Mouse (Mus musculus): Measurements from ENCODE around the gene Stk17b. TPM values are rescaled to one million over a fixed set of nuclear protein-coding genes. Genes with fewer than 3 reads are reported as not detected.
"Not testable (repeated sequence)": the region's sequence is repeated elsewhere in the genome, so short reads cannot be mapped to it uniquely, and the experiment has no call there.

The Stk17b gene
- polyA plus RNA-seq, 1 experiment from 2014 or later: 17.1 TPM

DNA sequence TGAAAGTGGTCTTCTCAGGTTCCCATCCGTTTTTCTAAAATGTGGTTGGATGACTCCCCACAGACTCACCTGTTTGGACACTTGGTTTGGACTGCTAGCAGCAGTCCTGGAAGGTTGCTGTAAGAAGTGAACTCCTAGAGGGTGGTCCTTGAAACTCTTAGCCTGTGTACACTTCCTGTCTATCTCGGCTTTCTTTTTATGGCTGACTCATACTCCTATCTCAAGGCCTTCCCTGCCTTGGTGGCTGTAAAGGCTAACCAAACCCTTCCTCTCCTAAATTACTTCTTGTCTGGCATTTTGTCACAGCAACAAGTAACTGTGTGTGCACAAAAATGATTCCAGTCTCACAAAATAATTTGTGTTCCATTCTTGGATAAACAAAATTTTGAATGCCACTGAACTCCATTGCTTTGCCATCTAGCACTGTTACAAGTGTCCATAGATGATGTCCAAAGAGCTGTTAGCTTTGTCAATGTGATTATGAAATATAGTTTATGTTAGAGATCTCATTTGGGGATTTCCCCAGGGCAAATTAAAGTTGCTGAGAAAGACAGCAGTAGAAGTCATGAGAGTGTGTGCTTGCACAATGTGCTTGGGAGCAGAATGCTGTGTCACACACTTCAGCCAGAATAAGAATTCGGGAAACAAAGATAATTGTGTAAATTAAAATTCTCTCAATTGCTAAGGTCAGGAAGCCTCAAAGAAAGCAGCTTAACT lies 43.1 kb downstream of the Stk17b start:
- WGBS: 72% methylated on average over 3 of the region's 3 CpGs
- H3K4me1 ChIP-seq (replicated peaks; ENCODE audit: control insufficient read depth, insufficient read depth, low read length): no peaks in the 10 kb centered on the region
- no peak overlapping the region for H3K27ac ChIP-seq (ENCODE audit: low read depth, low read length)
- H3K9me3 ChIP-seq (ENCODE audit: control insufficient read depth): no peaks in the 10 kb centered on the region
- H3K4me3 ChIP-seq (ENCODE audit: low read depth, low read length): no peak overlapping the region
- H3K27me3 ChIP-seq (replicated peaks; ENCODE audit: control insufficient read depth, insufficient read depth, low read length): no peaks in the 10 kb centered on the region
- ATAC-seq: no peak
- TF ChIP-seq CTCF (IDR thresholded peaks at IDR 0.05; ENCODE audit: low read depth): no peak
- H3K9ac ChIP-seq (ENCODE audit: low read depth, low read length): no peak overlapping the region
- H3K4me2 ChIP-seq (replicated peaks; ENCODE audit: low read depth): no peak overlapping the region
- no peaks in the 10 kb centered on the region for H3K36me3 ChIP-seq (ENCODE audit: control insufficient read depth, insufficient read depth)

- Histone ChIP-seq H3K36me3 (ENCODE audit: control insufficient read depth, insufficient read depth) (no peaks in the 10 kb centered on the region), H3K4me2 (replicated peaks; ENCODE audit: low read depth) (no peak overlapping the region), H3K27ac (ENCODE audit: low read depth, low read length) (no peak overlapping the region), H3K27me3 (replicated peaks; ENCODE audit: control insufficient read depth, insufficient read depth, low read length) (no peaks in the 10 kb centered on the region), H3K9me3 (ENCODE audit: control insufficient read depth) (no peaks in the 10 kb centered on the region), H3K4me1 (replicated peaks; ENCODE audit: control insufficient read depth, insufficient read depth, low read length) (no peaks in the 10 kb centered on the region), H3K9ac (ENCODE audit: low read depth, low read length) (no peak overlapping the region), H3K4me3 (ENCODE audit: low read depth, low read length) (no peak overlapping the region)
- no peak for ATAC-seq
- WGBS: 86% methylated on average over 4 of the region's 4 CpGs
- no peak for TF ChIP-seq CTCF (IDR thresholded peaks at IDR 0.05; ENCODE audit: low read depth)
These were observed 44.2 kb downstream of the Stk17b start for GRCm38 (mm10) chr1:53740777-53741336.

GRCm38 (mm10) chr1:53740077-53740776 lies 44.8 kb downstream of the Stk17b start:
- WGBS: 69% methylated on average over 3 of the region's 4 CpGs
- not testable (repeated sequence) for H3K9me3 ChIP-seq (ENCODE audit: control insufficient read depth); H3K4me1 ChIP-seq (replicated peaks; ENCODE audit: control insufficient read depth, insufficient read depth, low read length); H3K36me3 ChIP-seq (ENCODE audit: control insufficient read depth, insufficient read depth); H3K4me2 ChIP-seq (replicated peaks; ENCODE audit: low read depth); H3K4me3 ChIP-seq (ENCODE audit: low read depth, low read length); ATAC-seq; H3K27me3 ChIP-seq (replicated peaks; ENCODE audit: control insufficient read depth, insufficient read depth, low read length); H3K27ac ChIP-seq (ENCODE audit: low read depth, low read length); H3K9ac ChIP-seq (ENCODE audit: low read depth, low read length)

- Histone ChIP-seq H3K9me3 (ENCODE audit: control insufficient read depth) (no peaks in the 10 kb centered on the region), H3K27me3 (replicated peaks; ENCODE audit: control insufficient read depth, insufficient read depth, low read length) (no peaks in the 10 kb centered on the region), H3K27ac (ENCODE audit: low read depth, low read length) (no peak overlapping the region), H3K4me1 (replicated peaks; ENCODE audit: control insufficient read depth, insufficient read depth, low read length) (no peaks in the 10 kb centered on the region), H3K4me3 (ENCODE audit: low read depth, low read length) (no peak overlapping the region), H3K36me3 (ENCODE audit: control insufficient read depth, insufficient read depth) (no peaks in the 10 kb centered on the region), H3K4me2 (replicated peaks; ENCODE audit: low read depth) (no peak overlapping the region), H3K9ac (ENCODE audit: low read depth, low read length) (no peak overlapping the region)
- ATAC-seq: peak; percentile 76
- 38% methylated on average over 3 of the region's 3 CpGs for WGBS
- no peak for TF ChIP-seq CTCF (IDR thresholded peaks at IDR 0.05; ENCODE audit: low read depth)
These were observed 48.4 kb downstream of the Stk17b start for GRCm38 (mm10) chr1:53736583-53736982.

DNA sequence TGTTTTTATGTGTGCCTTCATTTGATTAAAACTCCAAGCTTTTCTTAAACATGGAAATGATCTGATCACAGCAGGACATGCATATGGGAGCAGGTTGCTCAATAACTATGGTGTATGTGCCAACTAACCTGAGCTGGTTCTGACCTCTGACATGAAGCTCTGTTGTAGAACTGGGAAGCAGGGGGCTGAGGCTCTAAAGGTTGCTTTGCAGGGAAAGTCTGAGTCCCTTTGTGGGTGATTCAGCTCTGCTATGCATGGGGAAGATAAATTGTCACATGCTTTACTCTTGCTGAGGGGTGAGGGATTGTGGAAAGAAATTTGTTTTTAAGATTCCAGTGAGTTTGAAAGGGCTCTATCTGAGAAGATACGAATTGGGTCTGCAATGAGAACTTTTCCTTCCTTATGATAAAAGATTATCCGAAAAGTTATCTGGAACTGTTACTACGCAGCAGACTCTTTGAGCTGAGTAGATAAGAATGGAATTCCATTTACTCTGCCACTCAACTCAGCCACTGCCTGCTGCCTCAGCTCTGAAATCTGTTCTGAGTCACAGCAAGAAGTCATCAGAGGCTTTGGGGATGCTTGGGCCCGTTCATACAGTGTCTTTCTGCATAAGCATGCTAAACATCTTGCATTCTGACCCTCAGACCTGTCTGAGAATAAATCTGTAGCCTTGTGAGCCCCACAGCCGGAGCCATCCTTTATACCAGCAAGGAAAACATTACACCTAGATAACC lies 56.4 kb downstream of the Stk17b start:
- no peak for TF ChIP-seq CTCF (IDR thresholded peaks at IDR 0.05; ENCODE audit: low read depth)
- H3K27ac ChIP-seq (ENCODE audit: low read depth, low read length): no peak overlapping the region
- peak; percentile 53 for ATAC-seq
- no peaks in the 10 kb centered on the region for H3K4me1 ChIP-seq (replicated peaks; ENCODE audit: control insufficient read depth, insufficient read depth, low read length)
- no peak overlapping the region for H3K4me2 ChIP-seq (replicated peaks; ENCODE audit: low read depth)
- H3K36me3 ChIP-seq (ENCODE audit: control insufficient read depth, insufficient read depth): no peaks in the 10 kb centered on the region
- no peak overlapping the region for H3K4me3 ChIP-seq (ENCODE audit: low read depth, low read length)
- no peak overlapping the region for H3K9ac ChIP-seq (ENCODE audit: low read depth, low read length)
- H3K9me3 ChIP-seq (ENCODE audit: control insufficient read depth): no peaks in the 10 kb centered on the region
- no peaks in the 10 kb centered on the region for H3K27me3 ChIP-seq (replicated peaks; ENCODE audit: control insufficient read depth, insufficient read depth, low read length)
- 42% methylated on average over 5 of the region's 5 CpGs for WGBS

DNA sequence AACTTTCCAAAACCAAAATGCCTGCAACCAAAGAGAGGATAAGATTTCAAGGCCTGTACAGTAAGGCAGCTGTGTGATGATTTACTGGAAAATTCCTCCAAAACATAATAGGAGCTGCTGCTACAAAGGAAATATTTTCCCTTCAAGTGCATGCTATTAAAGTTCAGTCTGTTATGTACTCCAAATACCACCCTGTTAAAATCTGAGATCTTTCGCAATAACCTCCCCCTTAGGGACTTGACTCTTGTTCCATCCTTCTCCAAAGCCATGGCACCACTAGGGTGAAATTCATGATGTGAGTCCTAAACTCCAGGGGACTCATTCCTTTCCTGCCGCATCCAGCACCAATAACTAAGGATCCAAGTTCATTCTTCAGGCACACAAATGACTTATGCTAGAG lies 58.1 kb downstream of the Stk17b start:
- no peak overlapping the region for H3K27ac ChIP-seq (ENCODE audit: low read depth, low read length)
- no peaks in the 10 kb centered on the region for H3K9me3 ChIP-seq (ENCODE audit: control insufficient read depth)
- H3K9ac ChIP-seq (ENCODE audit: low read depth, low read length): no peak overlapping the region
- no peak overlapping the region for H3K4me3 ChIP-seq (ENCODE audit: low read depth, low read length)
- no peak overlapping the region for H3K4me2 ChIP-seq (replicated peaks; ENCODE audit: low read depth)
- H3K27me3 ChIP-seq (replicated peaks; ENCODE audit: control insufficient read depth, insufficient read depth, low read length): no peaks in the 10 kb centered on the region
- TF ChIP-seq CTCF (IDR thresholded peaks at IDR 0.05; ENCODE audit: low read depth): no peak
- H3K4me1 ChIP-seq (replicated peaks; ENCODE audit: control insufficient read depth, insufficient read depth, low read length): no peaks in the 10 kb centered on the region
- no peak for ATAC-seq
- no peaks in the 10 kb centered on the region for H3K36me3 ChIP-seq (ENCODE audit: control insufficient read depth, insufficient read depth)
- WGBS: 99% methylated on average over 2 of the region's 2 CpGs
